In genomic region chr7:130827844-130828403, GRCm38 (mm10) we compare ENCODE assay signal across 18 mouse cellular contexts. TPM values are rescaled to one million over a fixed set of nuclear protein-coding genes. Genes with fewer than 3 reads are reported as not detected.
DNase-seq lines count a peak whose midpoint lies in the region; ATAC-seq and TF ChIP-seq lines count a peak whose summit lies in the region.
"Had no signal": no experiment of that assay in that cellular context is flagged by ENCODE, and none has a peak within 500 bp of the region (broad histone marks: within the 10 kb centered on the region; RNA-seq: fewer than 3 reads in every experiment).

No protein-coding gene starts in this region.

- peak overlapping the region; percentile 10; the same call in 1 of the 2 replicates for H3K4me3 ChIP-seq in lung, postnatal 0 days (ENCODE audit: low read depth, low read length)
- H3K4me3 ChIP-seq in lung, adult 2 months (replicated peaks; ENCODE audit: extremely low read depth, low read depth, low read length), result no peak overlapping the region
- H3K4me3 ChIP-seq in forebrain, embryonic 16.5 days (replicated peaks; ENCODE audit: low read length), result no peak overlapping the region
- no peak overlapping the region for H3K4me3 ChIP-seq in forebrain, postnatal 0 days (ENCODE audit: low read depth, low read length)
- H3K4me3 ChIP-seq: embryonic facial prominence, embryonic 15.5 days; forebrain, embryonic 10.5 days; heart, embryonic 13.5 days; hindbrain, embryonic 15.5 days; layer of hippocampus, adult 2 months; limb, embryonic 13.5 days; midbrain, embryonic 10.5 days had no signal

- peak overlapping the region; percentile 34 for H3K4me2 ChIP-seq in lung, postnatal 0 days (replicated peaks; ENCODE audit: low read depth, low read length)
- H3K4me2 ChIP-seq in forebrain, embryonic 16.5 days (ENCODE audit: low read length), result no peak overlapping the region
- H3K4me2 ChIP-seq in forebrain, postnatal 0 days (ENCODE audit: low read depth), result no peak overlapping the region
- H3K4me2 ChIP-seq: embryonic facial prominence, embryonic 15.5 days; heart, embryonic 13.5 days; hindbrain, embryonic 15.5 days; limb, embryonic 13.5 days had no signal

- peak; percentile 30 for ATAC-seq in lung, postnatal 0 days
- ATAC-seq in forebrain, embryonic 16.5 days, result no peak
- no peak for ATAC-seq in forebrain, postnatal 0 days

- no peaks in the 10 kb centered on the region for H3K27me3 ChIP-seq in lung, postnatal 0 days (replicated peaks; ENCODE audit: insufficient read depth, low read length)
- H3K27me3 ChIP-seq in splenic B cell, adult 2 months (ENCODE audit: control insufficient read depth, insufficient read depth, low read length, poor library complexity, severe bottlenecking), result no peaks in the 10 kb centered on the region
- H3K27me3 ChIP-seq in forebrain, embryonic 16.5 days (replicated peaks; ENCODE audit: control insufficient read depth, insufficient read depth, low read length), result no peaks in the 10 kb centered on the region
- H3K27me3 ChIP-seq in forebrain, postnatal 0 days (ENCODE audit: insufficient read depth, low read length), result no peaks in the 10 kb centered on the region; the same call in 1 of the 2 replicates
- H3K27me3 ChIP-seq: embryonic facial prominence, embryonic 15.5 days; hindbrain, embryonic 15.5 days; limb, embryonic 13.5 days had no signal

- TF ChIP-seq CTCF in lung, postnatal 0 days (IDR thresholded peaks at IDR 0.05), result no peak
- TF ChIP-seq CTCF in lung, adult 2 months (IDR thresholded peaks at IDR 0.05; ENCODE audit: insufficient read depth, low read length), result no peak
- no peak for TF ChIP-seq CTCF in forebrain, postnatal 0 days (IDR thresholded peaks at IDR 0.05; ENCODE audit: low read depth)

- no peaks in the 10 kb centered on the region for H3K9me3 ChIP-seq in lung, postnatal 0 days (ENCODE audit: low read length)
- no peaks in the 10 kb centered on the region for H3K9me3 ChIP-seq in forebrain, embryonic 16.5 days (ENCODE audit: control insufficient read depth, low read length)
- H3K9me3 ChIP-seq in forebrain, postnatal 0 days (ENCODE audit: low read length), result no peaks in the 10 kb centered on the region
- H3K9me3 ChIP-seq: embryonic facial prominence, embryonic 15.5 days; forebrain, embryonic 10.5 days; heart, embryonic 13.5 days; hindbrain, embryonic 15.5 days; limb, embryonic 13.5 days; midbrain, embryonic 10.5 days had no signal

- TF ChIP-seq POLR2A in lung, adult 2 months (IDR thresholded peaks at IDR 0.05; ENCODE audit: borderline replicate concordance, extremely low read depth, low read depth, low read length), result no peak

- no peak for DNase-seq in lung, postnatal 0 days (ENCODE audit: low spot score)
- DNase-seq in lung, adult 2 months, result no peak
- DNase-seq in CD4-positive, CD25-positive, alpha-beta regulatory T cell, adult 2 months (ENCODE audit: low read depth, low spot score), result peak; percentile 62
- peak; percentile 77 for DNase-seq in induced T-regulatory cell, adult 2 months (ENCODE audit: low read depth)
- peak; percentile 41 for DNase-seq in splenic B cell, adult 2 months (ENCODE audit: low read depth, low spot score)
- DNase-seq in forebrain, postnatal 0 days, result no peak

- 63% methylated on average over 9 of the region's 9 CpGs for WGBS in lung, postnatal 0 days
- WGBS in lung, adult 2 months, result 63% methylated on average over 9 of the region's 9 CpGs
- WGBS in forebrain, embryonic 16.5 days, result 84% methylated on average over 9 of the region's 9 CpGs
- 91% methylated on average over 9 of the region's 9 CpGs for WGBS in forebrain, postnatal 0 days

- no peaks in the 10 kb centered on the region for H3K36me3 ChIP-seq in lung, postnatal 0 days (ENCODE audit: insufficient read depth, low read length)
- no peaks in the 10 kb centered on the region for H3K36me3 ChIP-seq in splenic B cell, adult 2 months (ENCODE audit: control insufficient read depth, insufficient read depth, low read length, poor library complexity, severe bottlenecking)
- no peaks in the 10 kb centered on the region for H3K36me3 ChIP-seq in forebrain, embryonic 16.5 days (ENCODE audit: control insufficient read depth, insufficient read depth)
- H3K36me3 ChIP-seq in forebrain, postnatal 0 days (ENCODE audit: insufficient read depth), result no peaks in the 10 kb centered on the region
- H3K36me3 ChIP-seq: embryonic facial prominence, embryonic 15.5 days; forebrain, embryonic 10.5 days; heart, embryonic 13.5 days; hindbrain, embryonic 15.5 days; limb, embryonic 13.5 days; midbrain, embryonic 10.5 days had no signal

- no peak for TF ChIP-seq EP300 in lung, postnatal 0 days (IDR thresholded peaks at IDR 0.05)

- H3K4me1 ChIP-seq in lung, postnatal 0 days (ENCODE audit: insufficient read depth, low read depth, low read length), result peaks cover 3% of the 10 kb centered on the region; the same call in 1 of the 2 replicates
- H3K4me1 ChIP-seq in lung, adult 2 months (ENCODE audit: control insufficient read depth, insufficient read depth, low read length), result no peaks in the 10 kb centered on the region
- H3K4me1 ChIP-seq in forebrain, embryonic 16.5 days (replicated peaks; ENCODE audit: control insufficient read depth, insufficient read depth, low read length), result no peaks in the 10 kb centered on the region
- H3K4me1 ChIP-seq in forebrain, postnatal 0 days (ENCODE audit: insufficient read depth), result no peaks in the 10 kb centered on the region
- H3K4me1 ChIP-seq: embryonic facial prominence, embryonic 15.5 days; hindbrain, embryonic 15.5 days; limb, embryonic 13.5 days had no signal

- H3K27ac ChIP-seq in lung, postnatal 0 days (ENCODE audit: low read length), result no peak overlapping the region
- no peak overlapping the region for H3K27ac ChIP-seq in forebrain, embryonic 16.5 days (ENCODE audit: low read length)
- no peak overlapping the region for H3K27ac ChIP-seq in forebrain, postnatal 0 days (ENCODE audit: low read depth, low read length)
- H3K27ac ChIP-seq: embryonic facial prominence, embryonic 15.5 days; forebrain, embryonic 10.5 days; heart, embryonic 13.5 days; hindbrain, embryonic 15.5 days; limb, embryonic 13.5 days; liver, embryonic 14.5 days; midbrain, embryonic 10.5 days had no signal

- H3K9ac ChIP-seq in lung, postnatal 0 days (replicated peaks; ENCODE audit: low read depth), result no peak overlapping the region
- no peak overlapping the region for H3K9ac ChIP-seq in forebrain, embryonic 16.5 days (replicated peaks; ENCODE audit: low read depth, low read length)
- H3K9ac ChIP-seq in forebrain, postnatal 0 days, result no peak overlapping the region
- H3K9ac ChIP-seq: embryonic facial prominence, embryonic 15.5 days; heart, embryonic 13.5 days; hindbrain, embryonic 15.5 days; limb, embryonic 13.5 days; liver, embryonic 14.5 days had no signal

RNA-seq across cellular contexts. Expression of gene Plekha1, which starts 37.6 kb away (rescaled TPM):
- polyA plus RNA-seq in lung, postnatal 0 days (2015; fragmentation: Nextera tagmentation; extraction: Ambion mirVana), result 74.5 and 83.9 TPM in 2 replicates
- polyA plus RNA-seq in lung, adult 2 months (2012; rRNA removed), result 66.8 and 99.2 TPM in 2 replicates
- polyA plus RNA-seq in forebrain, embryonic 16.5 days (2015; fragmentation: Nextera tagmentation; extraction: Ambion mirVana), result 57.1 and 58.9 TPM in 2 replicates
- 84.6 and 112 TPM in 2 replicates for total RNA-seq in forebrain, postnatal 0 days (2014; rRNA removed)
- polyA plus RNA-seq in forebrain, postnatal 0 days (2015; fragmentation: Nextera tagmentation; extraction: Ambion mirVana), result 38.7 and 47.7 TPM in 2 replicates

RNA-seq across cellular contexts. Expression of gene Btbd16, which starts 54.1 kb away (rescaled TPM):
- polyA plus RNA-seq in lung, postnatal 0 days (2015; fragmentation: Nextera tagmentation; extraction: Ambion mirVana), result 0.08 TPM in 1 of 2 replicates, not detected in the other
- polyA plus RNA-seq in lung, adult 2 months (2012; rRNA removed), result not detected in 2 replicates
- not detected in 2 replicates for polyA plus RNA-seq in forebrain, embryonic 16.5 days (2015; fragmentation: Nextera tagmentation; extraction: Ambion mirVana)
- total RNA-seq in forebrain, postnatal 0 days (2014; rRNA removed), result 0.10 and 0.31 TPM in 2 replicates
- 0.26 and 0.41 TPM in 2 replicates for polyA plus RNA-seq in forebrain, postnatal 0 days (2015; fragmentation: Nextera tagmentation; extraction: Ambion mirVana)
- total RNA-seq: adrenal gland, adult 18-20 months; heart, postnatal 25 days had no signal
- polyA plus RNA-seq: embryonic facial prominence, embryonic 15.5 days; forebrain, embryonic 10.5 days; hindbrain, embryonic 15.5 days; midbrain, embryonic 10.5 days; neural tube, embryonic 14.5 days had no signal

Comparison
In these comparisons a context has a peak if more than half of its experiments do, and no peak if none do; other contexts are left out.
1. DNase-seq: peak in CD4-positive, CD25-positive, alpha-beta regulatory T cell, adult 2 months (single experiment), induced T-regulatory cell, adult 2 months (single experiment) and splenic B cell, adult 2 months (single experiment); none in lung, postnatal 0 days (single experiment), lung, adult 2 months (single experiment) and forebrain, postnatal 0 days (single experiment).